Mouse (Mus musculus) adrenal gland, postnatal 0 days (tissue): ENCODE measurements around the gene H2afy. TPM values are rescaled to one million over a fixed set of nuclear protein-coding genes. Genes with fewer than 3 reads are reported as not detected.

ENCODE experiments used
- polyA plus RNA-seq: library from polyadenylated mRNA; unstranded; fragments of >200 nt; fragmentation: Nextera tagmentation; extraction: Ambion mirVana; gene quantifications from 2 replicates; pipeline ENCODE4 v1.2.1, GENCODE M21; 2015

Gene H2afy
- polyA plus RNA-seq: 123 and 151 TPM in 2 replicates

DNA sequence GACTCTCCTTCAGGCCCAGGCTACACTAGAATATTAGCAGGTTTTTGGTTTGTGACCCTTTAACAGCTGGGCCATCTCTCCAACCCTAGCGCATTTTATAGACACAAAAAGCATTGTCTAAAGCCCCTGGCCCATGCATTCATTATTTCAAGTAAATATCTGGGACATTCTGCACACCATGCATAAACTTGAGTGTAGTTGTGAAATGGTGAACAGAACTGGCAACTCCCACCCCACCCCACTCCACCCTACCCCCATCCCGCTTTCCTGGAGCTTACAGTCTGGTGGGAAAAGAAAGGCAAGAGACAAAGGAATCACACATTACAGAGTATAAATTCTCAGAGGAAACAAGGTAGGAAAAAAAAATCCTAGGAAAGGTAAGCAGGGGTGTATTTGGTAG lies at the start of gene H2afy:
TSS of gene H2afy (minus strand) at position 162 of the 400 bp plus-strand sequence.

GRCm38 (mm10) chr13:56178416-56179035 lies 42.4 kb upstream of the H2afy start, which contains the start of gene Tifab:
Gene Tifab, minus strand, starts transcription at chr13:56178885.

Other genes with a start within 250 kb of the H2afy start
- gene Tifab, start 42.5 kb upstream of the H2afy start, polyA plus RNA-seq: 1.7 and 1.9 TPM in 2 replicates
- not detected in 2 replicates for gene Neurog1, start 115.8 kb upstream of the H2afy start, polyA plus RNA-seq
- gene Cxcl14, start 160.2 kb upstream of the H2afy start, polyA plus RNA-seq: 19.2 and 44.1 TPM in 2 replicates